Mouse (Mus musculus): ENCODE results near the gene Sec13. TPM values are rescaled to one million over a fixed set of nuclear protein-coding genes. Genes with fewer than 3 reads are reported as not detected.

Sec13 gene
- polyA plus RNA-seq, 1 experiment from 2014 or later = 297 TPM

Small RNAs within 50 kb of the gene (microRNA-seq; reads per million reads assigned to microRNA genes)
- gene Mir7042 = not detected

Other genes starting within 250 kb of the Sec13 start
- 0.97 and 0.99 TPM in 2 replicates for gene Prrt3, start 238.8 kb downstream of the Sec13 start, polyA plus RNA-seq (2015; fragmentation: Nextera tagmentation; extraction: Ambion mirVana)
- gene Emc3, start 209.1 kb downstream of the Sec13 start, polyA plus RNA-seq (2015; fragmentation: Nextera tagmentation; extraction: Ambion mirVana) = 120 and 122 TPM in 2 replicates
- 10.7 and 12.0 TPM in 2 replicates for gene Fancd2, start 209.1 kb downstream of the Sec13 start, polyA plus RNA-seq (2015; fragmentation: Nextera tagmentation; extraction: Ambion mirVana)
- gene Fancd2os, start 140.0 kb downstream of the Sec13 start, polyA plus RNA-seq (2015; fragmentation: Nextera tagmentation; extraction: Ambion mirVana) = 0.68 and 1.1 TPM in 2 replicates
- 221 and 224 TPM in 2 replicates for gene Brk1, start 136.0 kb downstream of the Sec13 start, polyA plus RNA-seq (2015; fragmentation: Nextera tagmentation; extraction: Ambion mirVana)
- 34.0 and 40.7 TPM in 2 replicates for gene Vhl, start 116.8 kb downstream of the Sec13 start, polyA plus RNA-seq (2015; fragmentation: Nextera tagmentation; extraction: Ambion mirVana)
- 4.4 and 5.6 TPM in 2 replicates for gene Irak2, start 102.3 kb downstream of the Sec13 start, polyA plus RNA-seq (2015; fragmentation: Nextera tagmentation; extraction: Ambion mirVana)
- gene Tatdn2, start 43.7 kb downstream of the Sec13 start, polyA plus RNA-seq (2015; fragmentation: Nextera tagmentation; extraction: Ambion mirVana) = 0.72 and 0.95 TPM in 2 replicates
- gene Ghrl, start 20.9 kb downstream of the Sec13 start, polyA plus RNA-seq (2015; fragmentation: Nextera tagmentation; extraction: Ambion mirVana) = 0.53 TPM in 1 of 2 replicates, not detected in the other